ENCODE assay signal across 17 mouse cellular contexts in the genomic region with DNA sequence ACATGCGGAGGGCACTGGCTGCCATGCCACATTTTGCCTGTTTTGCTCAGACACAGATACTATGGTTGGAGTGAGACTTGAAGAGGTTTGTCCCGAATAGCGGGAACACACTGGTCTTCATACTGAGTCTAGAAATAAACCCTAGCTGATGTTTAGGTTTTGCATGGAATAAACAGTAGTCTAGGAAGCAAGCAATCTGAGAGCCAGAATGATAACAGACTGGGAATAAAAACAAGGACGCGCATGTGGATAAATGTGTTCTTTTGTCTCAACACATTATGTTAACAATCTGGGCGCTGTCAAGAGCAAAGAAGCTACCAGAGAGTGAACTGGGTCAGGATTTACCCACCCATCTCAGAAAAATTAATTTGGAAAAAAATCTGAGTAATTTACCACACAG.
"Had no signal": no experiment of that assay in that cellular context is flagged by ENCODE, and none has a peak within 500 bp of the region (broad histone marks: within the 10 kb centered on the region; RNA-seq: fewer than 3 reads in every experiment).

No protein-coding gene starts in this region.

- H3K27ac ChIP-seq: layer of hippocampus, adult 2 months; left cerebral cortex, adult 2 months; limb, embryonic 10.5 days; liver, embryonic 15.5 days; lung, embryonic 15.5 days; midbrain, embryonic 12.5 days; neural tube, embryonic 13.5 days; stomach, embryonic 15.5 days had no signal

- H3K9ac ChIP-seq: liver, embryonic 15.5 days; lung, embryonic 15.5 days; midbrain, embryonic 12.5 days; neural tube, embryonic 13.5 days; stomach, embryonic 15.5 days had no signal

- H3K9me3 ChIP-seq: limb, embryonic 10.5 days; liver, embryonic 15.5 days; lung, embryonic 15.5 days; midbrain, embryonic 12.5 days; neural tube, embryonic 13.5 days; stomach, embryonic 15.5 days had no signal

- ATAC-seq: intestine, postnatal 0 days; midbrain, embryonic 16.5 days had no signal

- H3K4me1 ChIP-seq: midbrain, embryonic 12.5 days had no signal

- H3K4me2 ChIP-seq: liver, embryonic 11.5 days; liver, embryonic 15.5 days; lung, embryonic 15.5 days; midbrain, embryonic 12.5 days; neural tube, embryonic 13.5 days; stomach, embryonic 15.5 days had no signal

- H3K27me3 ChIP-seq: liver, embryonic 15.5 days; lung, embryonic 15.5 days; midbrain, embryonic 12.5 days; neural tube, embryonic 13.5 days; stomach, embryonic 15.5 days had no signal

- H3K36me3 ChIP-seq: limb, embryonic 10.5 days; lung, embryonic 15.5 days; midbrain, embryonic 12.5 days; neural tube, embryonic 13.5 days had no signal

- DNase-seq: kidney, postnatal 10 days; kidney, postnatal 4 days; retina, postnatal 1 day; right cerebral cortex, postnatal 4 days; thymus, adult 2 months; thymus, postnatal 25 days had no signal

- H3K4me3 ChIP-seq: layer of hippocampus, adult 2 months; left cerebral cortex, adult 2 months; limb, embryonic 10.5 days; liver, embryonic 15.5 days; lung, embryonic 15.5 days; midbrain, embryonic 12.5 days; neural tube, embryonic 13.5 days; stomach, embryonic 15.5 days had no signal
